Mouse (Mus musculus) urinary bladder, postnatal 36 days (tissue): ENCODE data around the gene Plek.

Source experiments
- DNase-seq, 2 experiments: peaks; one replicate each; pipeline ENCODE4 v3.0.0; 2022; ENCODE audit warnings: low spot score in 2 of 2, mixed read lengths in 1 of 2

The Plek gene

DNA sequence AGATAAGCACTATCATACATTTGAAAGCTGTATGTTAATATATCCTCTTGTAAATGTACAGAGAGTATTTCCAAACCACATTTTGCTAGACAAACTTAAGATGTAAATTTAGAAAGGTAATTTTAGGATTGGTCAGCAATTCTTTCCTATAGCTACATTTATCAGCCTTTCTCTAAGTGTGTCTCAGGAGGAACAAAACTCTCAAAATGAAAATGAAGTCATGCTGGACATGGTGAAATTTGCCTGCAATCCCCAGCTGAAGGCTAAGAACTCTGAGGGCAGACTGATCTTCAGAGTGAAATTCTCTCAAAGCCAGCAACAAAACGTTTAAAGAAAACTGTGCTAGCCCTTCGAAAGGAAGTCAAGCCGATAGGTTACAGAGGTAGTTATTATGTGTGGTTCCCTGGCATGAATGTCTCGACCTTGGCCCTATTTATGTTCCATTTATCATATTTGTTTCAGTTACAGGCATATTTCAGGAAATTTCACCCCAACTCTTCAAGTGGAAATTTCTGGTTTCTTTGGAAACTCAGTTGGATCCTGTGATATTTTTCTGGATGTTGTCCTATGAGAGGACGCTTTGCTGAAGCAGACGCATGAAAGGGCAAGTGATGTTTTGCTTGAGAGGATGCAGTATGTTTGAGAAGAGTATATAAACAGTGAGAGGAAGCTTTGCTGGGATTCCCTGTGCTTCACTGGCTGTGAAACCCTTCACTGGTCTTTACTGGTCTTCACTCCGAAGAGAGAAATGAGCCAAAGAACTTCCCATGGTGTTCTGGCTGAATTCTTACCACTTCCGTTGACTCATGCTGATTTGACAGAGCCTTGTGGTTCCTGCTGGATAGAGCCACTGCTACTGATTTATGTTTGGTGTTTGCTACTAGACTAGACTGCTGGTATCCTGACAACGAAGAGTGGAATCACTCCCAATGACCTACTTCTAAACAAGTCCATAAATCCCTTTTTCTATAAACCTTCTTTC is 51.5 kb downstream of the Plek start:
- DNase-seq: no peak

- no peak for DNase-seq
These were observed 52.2 kb downstream of the Plek start for GRCm38 (mm10) chr11:16999933-17000332.

DNA sequence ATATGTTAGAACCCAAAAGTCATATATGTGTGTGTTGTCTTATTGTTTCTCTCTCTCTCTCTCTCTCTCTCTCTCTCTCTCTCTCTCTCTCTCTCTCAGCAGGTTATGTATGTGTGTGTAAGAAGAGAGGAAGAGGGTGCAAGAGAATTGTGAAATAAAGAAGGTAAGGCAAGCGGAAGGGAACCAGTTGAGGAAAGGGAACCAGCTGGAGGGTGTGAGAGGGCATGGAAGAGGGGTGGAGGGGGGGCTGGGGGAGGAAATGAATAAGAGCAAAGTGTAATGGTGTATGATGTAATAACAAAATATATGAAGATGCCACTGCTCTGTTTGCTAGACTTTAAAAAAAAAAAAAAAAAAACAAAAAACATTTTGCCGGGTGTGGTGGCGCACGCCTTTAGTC is 52.8 kb downstream of the Plek start:
- DNase-seq: no peak

DNA sequence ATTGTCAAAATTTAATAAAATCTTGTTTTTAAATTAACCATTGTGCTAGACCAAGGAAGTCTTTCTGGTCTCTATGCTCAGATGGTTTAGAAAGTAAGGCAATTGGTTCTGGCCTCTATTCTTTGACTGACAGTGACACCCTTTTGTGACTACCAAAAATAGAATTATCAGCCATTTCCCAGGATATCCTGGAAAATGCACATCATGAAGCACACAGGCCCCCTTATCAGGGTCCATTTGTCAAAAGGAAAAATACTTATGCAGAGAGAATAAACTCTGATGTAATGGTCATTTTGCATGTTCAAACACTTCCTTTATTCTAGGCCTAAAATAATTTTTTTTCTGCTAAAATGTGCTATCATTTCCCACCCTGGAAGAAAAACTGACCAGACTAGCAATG is 54.7 kb downstream of the Plek start:
- DNase-seq: no peak

DNA sequence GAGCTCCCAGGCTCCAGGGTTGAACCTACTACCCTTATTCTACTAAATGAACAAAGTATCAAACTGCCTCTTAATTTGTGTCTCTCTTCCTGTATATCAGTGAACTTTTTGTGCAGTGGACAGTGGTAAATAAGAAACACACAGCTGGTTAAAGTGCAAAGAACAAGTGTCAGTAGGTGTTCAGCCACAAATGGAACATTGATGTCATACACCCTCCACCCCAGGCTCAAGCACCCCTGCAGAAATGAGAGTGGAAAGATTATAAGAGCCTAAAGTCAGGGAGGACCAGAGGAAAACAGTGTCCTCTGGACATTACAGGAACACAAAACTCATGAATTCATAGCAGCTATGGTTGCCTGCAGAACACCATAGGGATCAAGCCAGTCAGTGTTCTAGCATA is 55.4 kb downstream of the Plek start:
- no peak for DNase-seq

DNA sequence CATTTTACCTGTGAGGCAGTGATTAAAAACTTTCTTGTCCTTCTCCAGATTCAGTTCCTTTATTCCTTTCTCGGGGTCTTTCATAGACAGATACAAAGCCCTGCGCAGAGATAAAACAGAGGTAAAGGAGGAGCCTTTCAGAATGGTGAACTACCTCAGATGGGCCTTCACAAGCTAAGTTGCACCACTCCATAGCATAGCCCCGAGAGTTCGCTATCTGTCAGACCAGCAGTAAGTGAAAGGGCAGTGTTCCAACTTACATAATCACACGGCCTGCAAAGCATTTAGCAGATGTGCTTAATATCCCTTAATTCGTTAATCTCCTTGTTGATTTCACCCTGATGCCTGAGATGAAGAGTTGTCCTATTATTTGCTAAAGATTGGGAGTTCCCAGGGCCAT is 59.3 kb downstream of the Plek start:
- DNase-seq: no peak

GRCm38 (mm10) chr11:16989885-16990284 is 62.3 kb downstream of the Plek start:
- DNase-seq: no peak

- DNase-seq: no peak
These were observed 64.3 kb downstream of the Plek start for GRCm38 (mm10) chr11:16987745-16988328.

GRCm38 (mm10) chr11:16986550-16987187 is 65.5 kb downstream of the Plek start:
- no peak for DNase-seq

GRCm38 (mm10) chr11:16978161-16978707 is 73.9 kb downstream of the Plek start:
- DNase-seq: no peak

DNA sequence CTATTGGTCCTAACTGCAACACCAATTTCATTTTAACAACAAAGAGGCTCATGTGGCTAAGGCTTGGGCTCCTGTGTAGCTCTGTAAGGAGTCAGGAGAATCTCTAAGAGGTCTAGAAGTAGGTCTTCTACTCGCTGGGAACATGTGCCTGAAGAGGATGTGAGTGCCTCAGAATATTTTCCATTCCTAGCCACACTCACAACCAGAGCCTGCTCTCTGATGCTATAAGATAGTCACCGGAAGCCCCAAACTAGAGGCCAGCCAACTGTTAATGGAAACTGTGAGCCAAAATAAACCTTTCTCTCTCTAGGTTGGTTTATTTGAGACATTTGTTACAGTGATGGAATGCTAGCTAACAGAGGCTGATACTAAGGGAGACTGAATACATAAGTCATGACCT is 74.6 kb downstream of the Plek start:
- no peak for DNase-seq

- no peak for DNase-seq
These were observed 75.2 kb downstream of the Plek start for GRCm38 (mm10) chr11:16976937-16977336.

- no peak for DNase-seq
These were observed 79.1 kb downstream of the Plek start for GRCm38 (mm10) chr11:16973086-16973485.

GRCm38 (mm10) chr11:16972027-16972426 is 80.2 kb downstream of the Plek start:
- no peak for DNase-seq

GRCm38 (mm10) chr11:16969650-16970049 is 82.5 kb downstream of the Plek start:
- no peak for DNase-seq

GRCm38 (mm10) chr11:16967806-16968205 is 84.4 kb downstream of the Plek start:
- DNase-seq: no peak

DNA sequence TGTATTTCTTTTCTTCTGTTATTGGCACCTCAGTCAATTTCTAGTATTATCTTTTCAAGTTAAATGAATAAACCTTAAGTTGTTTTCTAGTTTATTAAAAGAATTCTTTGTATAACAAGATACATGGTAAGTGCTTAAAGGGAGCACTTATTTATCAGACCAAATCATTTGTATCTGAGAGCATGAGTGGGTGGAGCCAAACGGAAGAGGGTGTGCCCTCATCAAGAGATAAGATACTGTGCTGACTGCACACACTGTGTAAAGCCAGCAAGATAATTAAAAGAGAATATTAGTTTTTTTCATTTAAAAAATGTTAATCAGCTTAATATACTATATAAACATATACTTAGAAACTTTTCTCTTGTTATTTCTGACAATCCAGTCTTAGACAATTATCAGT is 93.7 kb downstream of the Plek start:
- no peak for DNase-seq

- no peak for DNase-seq
These were observed 95.2 kb downstream of the Plek start for GRCm38 (mm10) chr11:16957030-16957429.

DNA sequence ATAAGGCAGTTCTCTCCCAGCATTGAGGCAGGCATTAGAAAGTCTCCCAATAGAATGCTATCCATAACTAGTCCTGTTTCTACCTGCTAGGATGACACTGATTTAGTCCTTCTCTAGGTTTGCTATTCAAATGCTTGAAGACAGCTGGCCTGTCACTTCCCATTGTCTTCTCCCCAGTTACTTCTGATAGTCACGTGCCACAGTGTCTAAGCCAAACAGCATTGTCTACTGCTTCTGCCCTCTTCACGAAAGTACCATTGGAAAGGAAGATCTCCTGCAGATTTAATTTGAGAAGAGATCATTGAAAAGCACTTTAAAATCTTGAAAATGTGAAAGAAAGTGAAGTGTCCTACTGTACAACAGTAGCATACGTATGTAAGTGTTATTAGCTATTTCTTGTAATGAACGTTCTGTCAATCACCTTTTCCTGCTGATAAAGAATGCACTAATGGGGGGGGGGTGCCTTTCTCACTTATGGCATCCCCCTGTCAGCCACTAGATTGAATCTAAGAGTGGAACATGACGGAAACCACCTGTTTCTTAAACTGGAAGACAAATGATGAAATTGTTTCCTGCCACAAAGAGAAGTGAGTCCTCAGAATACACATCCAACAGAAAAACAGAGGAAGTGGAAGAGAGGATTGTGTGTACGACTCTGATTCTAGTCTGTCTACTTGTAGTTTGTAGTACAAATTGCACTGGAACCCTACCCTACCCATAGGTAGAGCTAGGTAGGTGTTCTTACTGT is 95.9 kb downstream of the Plek start:
- no peak for DNase-seq

GRCm38 (mm10) chr11:16951761-16952010 is 100.5 kb downstream of the Plek start:
- DNase-seq: no peak

GRCm38 (mm10) chr11:16950976-16951760 is 101.0 kb downstream of the Plek start, which contains the start of gene Fbxo48:
Gene Fbxo48, plus strand, starts transcription at chr11:16951375.
- DNase-seq: peak; percentile 94 to 96
